Mouse (Mus musculus) urinary bladder, adult 2 months (tissue): ENCODE data around the gene Grin3b. TPM values are rescaled to one million over a fixed set of nuclear protein-coding genes. Genes with fewer than 3 reads are reported as not detected.
A peak's percentile ranks its signal among the peaks of the same experiment; 100 is the strongest.

Experiments used
- DNase-seq: peaks from one replicate; pipeline ENCODE4 v3.0.0; 2022; ENCODE audit warnings: low spot score
- polyA plus RNA-seq: library from polyadenylated mRNA; depleted of rRNA; stranded (reverse); fragments of >200 nt; gene quantifications from 2 replicates; pipeline ENCODE4 v1.2.3, GENCODE M21; 2012

Gene Grin3b
- polyA plus RNA-seq, 1 experiment: not detected

GRCm38 (mm10) chr10:79966886-79967400 lies 3.6 kb upstream of the Grin3b start:
- DNase-seq: no peak

GRCm38 (mm10) chr10:79968181-79968580 lies 2.3 kb upstream of the Grin3b start:
- DNase-seq: no peak

GRCm38 (mm10) chr10:79969124-79969568 lies 1.4 kb upstream of the Grin3b start:
- DNase-seq: no peak

- DNase-seq: no peak
These were observed 625 bp downstream of the Grin3b start for GRCm38 (mm10) chr10:79971183-79971497.

GRCm38 (mm10) chr10:79972831-79973230 lies 2.3 kb downstream of the Grin3b start:
- peak; percentile 22 for DNase-seq

GRCm38 (mm10) chr10:79974087-79974486 lies 3.6 kb downstream of the Grin3b start:
- DNase-seq: no peak

- no peak for DNase-seq
These were observed 4.2 kb downstream of the Grin3b start for GRCm38 (mm10) chr10:79974668-79975067.

GRCm38 (mm10) chr10:79976071-79976721 lies 5.7 kb downstream of the Grin3b start:
- DNase-seq: no peak

GRCm38 (mm10) chr10:79976722-79977107 lies 6.2 kb downstream of the Grin3b start:
- DNase-seq: no peak

GRCm38 (mm10) chr10:79977324-79977723 lies 6.8 kb downstream of the Grin3b start:
- DNase-seq: no peak

- DNase-seq: no peak
These were observed 7.5 kb downstream of the Grin3b start for GRCm38 (mm10) chr10:79978061-79978460.

- DNase-seq: no peak
These were observed 9.1 kb downstream of the Grin3b start for GRCm38 (mm10) chr10:79979401-79980155.

- no peak for DNase-seq
These were observed 12.7 kb downstream of the Grin3b start for GRCm38 (mm10) chr10:79983205-79983604.

GRCm38 (mm10) chr10:79983670-79984069 lies 13.2 kb downstream of the Grin3b start:
- DNase-seq: peak; percentile 62

GRCm38 (mm10) chr10:79984195-79984816 lies 13.8 kb downstream of the Grin3b start, which contains the start of gene Tmem259:
TSS of gene Tmem259 (minus strand) at chr10:79984330.
- peak; percentile 80 for DNase-seq

GRCm38 (mm10) chr10:79984871-79985270 lies 14.4 kb downstream of the Grin3b start:
- peak; percentile 79 for DNase-seq

GRCm38 (mm10) chr10:79985334-79986231 lies 15.1 kb downstream of the Grin3b start:
- no peak for DNase-seq

- DNase-seq: no peak
These were observed 15.8 kb downstream of the Grin3b start for GRCm38 (mm10) chr10:79986232-79986878.

- DNase-seq: peak; percentile 75
These were observed 16.4 kb downstream of the Grin3b start for GRCm38 (mm10) chr10:79986963-79987362.

- DNase-seq: no peak
These were observed 17.4 kb downstream of the Grin3b start for GRCm38 (mm10) chr10:79987771-79988505.
